ENCODE assay signal across 25 mouse cellular contexts in genomic region chr12:72023572-72023971, GRCm38 (mm10). TPM values are rescaled to one million over a fixed set of nuclear protein-coding genes. Genes with fewer than 3 reads are reported as not detected.
DNase-seq lines count a peak whose midpoint lies in the region; ATAC-seq lines count a peak whose summit lies in the region.
"Had no signal": no experiment of that assay in that cellular context is flagged by ENCODE, and none has a peak within 500 bp of the region (broad histone marks: within the 10 kb centered on the region; RNA-seq: fewer than 3 reads in every experiment).

No protein-coding gene starts in this region.

- WGBS in midbrain, embryonic 11.5 days = 94% methylated on average over 5 of the region's 5 CpGs
- WGBS in midbrain, embryonic 10.5 days = 93% methylated on average over 5 of the region's 5 CpGs

- H3K9ac ChIP-seq in midbrain, embryonic 11.5 days (ENCODE audit: low read length) = no peak overlapping the region
- H3K9ac ChIP-seq: forebrain, embryonic 13.5 days; heart, embryonic 15.5 days; hindbrain, embryonic 13.5 days; intestine, embryonic 15.5 days had no signal

- no peak overlapping the region for H3K27ac ChIP-seq in midbrain, embryonic 11.5 days (ENCODE audit: low read depth, low read length)
- H3K27ac ChIP-seq in midbrain, embryonic 10.5 days (replicated peaks) = no peak overlapping the region
- H3K27ac ChIP-seq: forebrain, embryonic 10.5 days; forebrain, embryonic 13.5 days; heart, adult 2 months; heart, embryonic 10.5 days; heart, embryonic 15.5 days; hindbrain, embryonic 10.5 days; hindbrain, embryonic 13.5 days; intestine, embryonic 15.5 days had no signal

- DNase-seq in adrenal gland, adult 2 months = peak; percentile 38
- DNase-seq in adrenal gland, adult 8-10 months = no peak
- DNase-seq in midbrain, embryonic 11.5 days (ENCODE audit: low spot score, missing footprints) = peak; percentile 47
- no peak for DNase-seq in midbrain, embryonic 10.5 days (ENCODE audit: low spot score)
- peak; percentile 26 for DNase-seq in c-Kit-positive CD71-positive TER-119-positive erythroid progenitor cells, embryonic 14.5 days (ENCODE audit: low spot score)
- no peak for DNase-seq in spleen, adult 12 weeks (ENCODE audit: low spot score)
- DNase-seq: adrenal gland, postnatal 14 days; cerebellum, adult 18-20 months; cerebellum, adult 9-10 months; cerebellum, postnatal 14 days; gastrocnemius, postnatal 10 days; heart, adult 2 months; heart, postnatal 10 days; heart, postnatal 36 days; kidney, adult 18-20 months had no signal

- H3K4me1 ChIP-seq in midbrain, embryonic 11.5 days (ENCODE audit: control insufficient read depth, insufficient read depth, low read length) = no peaks in the 10 kb centered on the region
- no peaks in the 10 kb centered on the region for H3K4me1 ChIP-seq in midbrain, embryonic 10.5 days
- H3K4me1 ChIP-seq: forebrain, embryonic 13.5 days; intestine, embryonic 15.5 days had no signal

- no peaks in the 10 kb centered on the region for H3K27me3 ChIP-seq in midbrain, embryonic 11.5 days (ENCODE audit: control insufficient read depth, insufficient read depth, low read length)
- H3K27me3 ChIP-seq in midbrain, embryonic 10.5 days (ENCODE audit: low read depth, poor library complexity, severe bottlenecking) = no peaks in the 10 kb centered on the region
- H3K27me3 ChIP-seq: forebrain, embryonic 13.5 days; heart, embryonic 15.5 days; hindbrain, embryonic 13.5 days; intestine, embryonic 15.5 days had no signal

- no peak for ATAC-seq in midbrain, embryonic 11.5 days (ENCODE audit: low FRiP score)
- ATAC-seq: activated CD4-positive, CD25-positive, alpha-beta regulatory T cell, adult 4 months; forebrain, embryonic 13.5 days; forebrain, embryonic 16.5 days; hindbrain, embryonic 16.5 days; intestine, embryonic 15.5 days had no signal

- H3K9me3 ChIP-seq in midbrain, embryonic 11.5 days (ENCODE audit: control insufficient read depth, low read length) = no peaks in the 10 kb centered on the region
- no peaks in the 10 kb centered on the region; the same call in 1 of the 2 replicates for H3K9me3 ChIP-seq in midbrain, embryonic 10.5 days (replicated peaks)
- H3K9me3 ChIP-seq: forebrain, embryonic 10.5 days; forebrain, embryonic 13.5 days; heart, embryonic 10.5 days; heart, embryonic 15.5 days; hindbrain, embryonic 10.5 days; hindbrain, embryonic 13.5 days; intestine, embryonic 15.5 days had no signal

- H3K4me3 ChIP-seq in midbrain, embryonic 11.5 days (ENCODE audit: low read depth, low read length) = no peak overlapping the region
- H3K4me3 ChIP-seq in midbrain, embryonic 10.5 days = no peak overlapping the region
- H3K4me3 ChIP-seq: forebrain, embryonic 10.5 days; forebrain, embryonic 13.5 days; heart, adult 2 months; heart, embryonic 10.5 days; heart, embryonic 15.5 days; hindbrain, embryonic 10.5 days; hindbrain, embryonic 13.5 days; intestine, embryonic 15.5 days had no signal

- no peaks in the 10 kb centered on the region for H3K36me3 ChIP-seq in midbrain, embryonic 11.5 days (ENCODE audit: control insufficient read depth, insufficient read depth, low read length)
- no peaks in the 10 kb centered on the region for H3K36me3 ChIP-seq in midbrain, embryonic 10.5 days
- H3K36me3 ChIP-seq: forebrain, embryonic 10.5 days; heart, embryonic 10.5 days; hindbrain, embryonic 10.5 days; hindbrain, embryonic 13.5 days; intestine, embryonic 15.5 days had no signal

- H3K4me2 ChIP-seq in midbrain, embryonic 11.5 days = no peak overlapping the region
- H3K4me2 ChIP-seq: forebrain, embryonic 13.5 days; heart, embryonic 15.5 days; hindbrain, embryonic 13.5 days; intestine, embryonic 15.5 days had no signal

RNA-seq across cellular contexts. Expression of gene Gpr135, which starts 47.4 kb away (rescaled TPM):
- 1 to 10 TPM; 2.6 to 2.7 TPM for total RNA-seq in adrenal gland, adult 2 months (2021)
- 14.1 and 16.2 TPM in 2 replicates for polyA plus RNA-seq in adrenal gland, adult 2 months (2012; rRNA removed)
- 1 to 10 TPM; 2.2 to 2.9 (median 2.6) TPM for total RNA-seq in adrenal gland, adult 8-10 months (2022)
- 0.57 and 1.2 TPM in 2 replicates for polyA plus RNA-seq in midbrain, embryonic 11.5 days (2014; fragmentation: Nextera tagmentation; extraction: Ambion mirVana)
- 0.46 and 0.82 TPM in 2 replicates for polyA plus RNA-seq in midbrain, embryonic 10.5 days (2016; fragmentation: Nextera tagmentation; extraction: Ambion mirVana)
- polyA plus RNA-seq: activated CD4-positive, CD25-positive, alpha-beta regulatory T cell, adult 4 months had no signal

Comparison
In these comparisons a context has a peak if more than half of its experiments do, and no peak if none do; other contexts are left out.
1. DNase-seq: peak in adrenal gland, adult 2 months (single experiment), midbrain, embryonic 11.5 days (single experiment) and c-Kit-positive CD71-positive TER-119-positive erythroid progenitor cells, embryonic 14.5 days (single experiment); none in adrenal gland, adult 8-10 months (single experiment), midbrain, embryonic 10.5 days (single experiment) and spleen, adult 12 weeks (single experiment).